Mouse (Mus musculus) heart, postnatal 25 days (tissue): Measurements from ENCODE around the gene Cyren. TPM values are rescaled to one million over a fixed set of nuclear protein-coding genes. Genes with fewer than 3 reads are reported as not detected.

Experiments used
- DNase-seq: peaks from one replicate; pipeline ENCODE4 v3.0.0; 2022; ENCODE audit warnings: low spot score
- intact Hi-C: fragments of 180-260 bp; cut with DNase I; formaldehyde crosslinking; loops from one replicate; pipeline ENCODE4 v1.15.1; 2025
- total RNA-seq, 2 experiments: library from RNA; stranded (reverse); gene quantifications; 2 replicates each; pipeline ENCODE4 v1.2.3; 2021

Gene Cyren
- 1 to 10 TPM; 3.8 to 4.1 TPM for total RNA-seq

GRCm38 (mm10) chr6:34877509-34878321 lies at the start of gene Cyren:
Cyren (minus strand) TSS chr6:34878060.
- peak; percentile 93 for DNase-seq
- intact Hi-C loops, result loop anchor here (1.0 kb wide), 2 partner anchors 14 to 97 kb away; partner anchors contain the start of genes Agbl3 and Tmem140

DNA sequence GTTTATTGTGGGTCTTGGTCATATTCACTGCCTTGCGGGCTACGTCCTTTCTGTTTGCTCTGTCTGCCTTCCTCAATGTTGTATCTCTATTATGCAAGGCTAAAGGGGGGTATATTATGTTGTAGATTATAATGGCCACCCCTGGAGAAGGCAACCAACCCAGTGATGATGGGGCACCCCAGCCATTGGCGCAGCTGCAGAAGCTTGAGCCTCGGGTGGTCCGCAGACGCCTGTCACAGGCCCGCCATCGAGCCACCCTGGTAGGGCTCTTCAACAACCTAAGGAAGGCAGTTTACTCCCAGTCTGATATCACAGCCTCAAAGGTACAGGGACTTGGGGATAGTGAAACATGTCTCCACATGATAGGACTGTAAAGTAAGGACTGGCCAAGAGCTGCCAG lies 49.7 kb upstream of the Cyren start:
- intact Hi-C loops, result loop anchor here (2.0 kb wide), 1 partner anchor 417 kb away; no protein-coding TSS in a partner anchor
- DNase-seq, result no peak

GRCm38 (mm10) chr6:34927156-34927555 lies 49.3 kb upstream of the Cyren start:
- no peak for DNase-seq
- intact Hi-C loops, result loop anchor here (2.0 kb wide), 1 partner anchor 416 kb away; no protein-coding TSS in a partner anchor

DNA sequence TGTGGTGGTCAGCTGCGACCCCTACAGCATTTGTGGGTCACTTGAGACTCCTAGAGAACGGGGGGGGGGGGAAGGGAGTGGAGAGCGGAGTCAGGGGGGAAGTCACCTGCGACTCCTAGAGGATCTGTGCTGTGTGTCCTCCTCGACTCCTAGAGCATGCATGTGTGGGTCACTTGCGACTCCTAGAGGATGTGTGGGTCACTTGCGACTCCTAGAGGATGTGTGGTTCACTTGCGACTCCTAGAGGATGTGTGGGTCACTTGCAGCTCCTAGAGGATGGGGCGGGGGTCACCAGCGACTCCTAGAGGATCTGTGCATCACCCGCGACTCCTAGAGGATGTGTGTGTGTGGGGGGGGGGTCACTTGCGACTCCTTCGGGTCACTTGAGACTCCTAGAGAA lies 44.1 kb upstream of the Cyren start:
- DNase-seq, result no peak
- intact Hi-C loops, result loop anchor here (5.0 kb wide), 2 partner anchors 40 to 160 kb away; no protein-coding TSS in a partner anchor

- no peak for DNase-seq
- intact Hi-C loops, result loop anchor here (5.0 kb wide), 2 partner anchors 38 to 158 kb away; no protein-coding TSS in a partner anchor
These were observed 42.8 kb upstream of the Cyren start for GRCm38 (mm10) chr6:34920631-34921030.

- intact Hi-C loops, result loop anchor here (5.0 kb wide), 2 partner anchors 38 to 158 kb away; no protein-coding TSS in a partner anchor
- DNase-seq, result no peak
These were observed 42.1 kb upstream of the Cyren start, which contains the start of gene Stra8 for GRCm38 (mm10) chr6:34919956-34920355. Stra8 (plus strand) TSS chr6:34920163.

- intact Hi-C loops, result no loop called here
- no peak for DNase-seq
These were observed 41.3 kb upstream of the Cyren start for GRCm38 (mm10) chr6:34919146-34919545.

DNA sequence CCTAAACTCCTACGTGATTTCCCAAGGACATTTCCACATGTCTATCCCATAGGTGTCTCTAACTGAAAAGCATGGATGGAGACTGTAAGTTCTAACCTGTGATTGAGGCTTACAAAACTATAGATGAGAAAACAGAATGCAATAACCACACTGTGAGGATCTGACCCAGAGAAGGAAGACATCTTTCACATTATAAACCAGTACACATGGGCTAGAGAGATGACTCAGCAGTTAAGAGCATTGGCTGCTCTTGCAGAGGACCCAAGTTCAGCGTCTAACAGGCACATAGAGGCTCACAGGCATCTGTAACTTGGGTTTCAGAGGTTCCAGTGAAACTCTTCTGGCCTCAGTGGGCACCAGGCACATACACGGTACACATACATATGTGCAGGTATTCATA lies 36.6 kb upstream of the Cyren start:
- intact Hi-C loops, result loop anchor here (5.0 kb wide), 1 partner anchor 437 kb away; the partner anchor contains the start of gene Bpgm

DNA sequence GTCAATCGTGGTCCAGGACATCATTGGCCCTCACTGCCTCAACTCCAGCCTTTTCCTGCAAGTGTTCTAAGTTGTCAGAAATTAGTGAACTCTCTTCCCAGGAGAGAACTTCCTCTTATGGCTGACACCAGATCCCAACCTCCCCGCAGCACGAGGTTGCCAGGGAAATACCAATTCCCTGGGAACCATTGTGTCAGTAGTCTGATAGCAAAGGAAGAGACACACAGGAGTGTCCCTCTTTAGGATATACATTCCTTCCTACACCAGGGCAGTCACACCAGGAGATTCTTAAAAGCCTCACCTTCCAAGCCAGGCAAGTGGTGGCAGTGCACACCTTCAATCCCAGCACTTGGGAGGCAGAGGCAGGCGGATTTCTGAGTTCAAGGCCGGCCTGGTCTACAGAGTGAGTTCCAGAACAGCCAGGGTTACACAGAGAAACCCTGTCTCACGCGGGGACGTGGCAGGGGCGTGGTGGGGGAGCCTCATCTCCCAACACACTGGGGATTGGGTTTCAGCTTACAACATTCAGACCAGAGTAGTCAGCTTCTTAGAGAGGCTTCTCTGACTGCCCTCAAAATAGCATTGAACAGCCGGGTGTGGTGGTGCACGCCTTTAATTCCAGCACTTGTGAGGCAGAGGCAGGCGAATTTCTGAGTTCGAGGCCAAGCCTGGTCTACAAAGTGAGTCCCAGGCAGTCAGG lies 35.6 kb upstream of the Cyren start:
- DNase-seq, result no peak
- intact Hi-C loops, result loop anchor here (5.0 kb wide), 1 partner anchor 436 kb away; the partner anchor contains the start of gene Bpgm

More for the DNA sequence above, 36.6 kb upstream of the Cyren start:
- DNase-seq, result no peak

DNA sequence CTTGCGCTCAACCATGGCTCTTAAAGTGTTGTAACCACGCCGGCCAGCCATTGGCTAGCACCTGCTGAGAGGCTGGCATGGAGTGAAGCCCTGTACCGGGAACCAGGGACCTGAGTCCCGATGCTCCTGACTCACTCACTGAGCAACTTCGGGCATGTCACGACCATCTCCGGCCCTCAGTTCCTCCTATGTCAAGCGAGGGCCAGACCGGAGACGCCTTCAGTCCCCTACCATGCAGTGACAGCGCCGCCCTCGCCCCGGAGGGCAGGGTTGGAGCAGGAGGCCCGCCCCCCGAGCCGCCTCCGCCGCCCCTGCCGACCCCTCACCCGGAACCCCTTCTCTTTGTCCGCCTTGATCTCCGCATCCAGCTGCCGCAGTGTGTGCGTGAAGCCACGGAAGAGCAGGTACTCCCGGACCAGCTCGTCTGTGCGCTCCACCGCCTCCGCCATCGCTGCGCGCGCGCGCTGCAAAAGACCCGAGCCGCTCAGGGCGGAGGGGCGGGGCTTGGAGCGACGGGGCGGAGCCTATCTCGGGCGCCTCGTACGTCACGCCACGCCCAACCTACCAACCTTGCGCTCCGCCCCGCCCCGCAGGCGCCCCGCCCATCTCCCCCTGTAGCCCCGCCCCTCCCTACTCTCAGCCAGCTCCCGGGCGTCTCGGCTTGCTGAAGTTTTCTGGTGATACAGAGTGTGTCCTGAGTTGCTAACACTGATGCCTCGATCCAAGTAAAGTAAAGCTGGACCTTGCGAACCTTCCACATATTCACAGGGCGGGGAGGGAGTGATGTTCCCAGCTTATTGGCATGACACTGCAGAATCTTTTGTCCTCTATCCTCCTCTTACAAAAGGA lies 32.7 kb upstream of the Cyren start, which contains the start of gene Wdr91:
Gene Wdr91 (minus strand): TSS at position 506 of the 849 bp plus-strand sequence.
- peak; percentile 80 for DNase-seq
- intact Hi-C loops, result loop anchor here (5.0 kb wide), 1 partner anchor 433 kb away; the partner anchor contains the start of gene Bpgm

DNA sequence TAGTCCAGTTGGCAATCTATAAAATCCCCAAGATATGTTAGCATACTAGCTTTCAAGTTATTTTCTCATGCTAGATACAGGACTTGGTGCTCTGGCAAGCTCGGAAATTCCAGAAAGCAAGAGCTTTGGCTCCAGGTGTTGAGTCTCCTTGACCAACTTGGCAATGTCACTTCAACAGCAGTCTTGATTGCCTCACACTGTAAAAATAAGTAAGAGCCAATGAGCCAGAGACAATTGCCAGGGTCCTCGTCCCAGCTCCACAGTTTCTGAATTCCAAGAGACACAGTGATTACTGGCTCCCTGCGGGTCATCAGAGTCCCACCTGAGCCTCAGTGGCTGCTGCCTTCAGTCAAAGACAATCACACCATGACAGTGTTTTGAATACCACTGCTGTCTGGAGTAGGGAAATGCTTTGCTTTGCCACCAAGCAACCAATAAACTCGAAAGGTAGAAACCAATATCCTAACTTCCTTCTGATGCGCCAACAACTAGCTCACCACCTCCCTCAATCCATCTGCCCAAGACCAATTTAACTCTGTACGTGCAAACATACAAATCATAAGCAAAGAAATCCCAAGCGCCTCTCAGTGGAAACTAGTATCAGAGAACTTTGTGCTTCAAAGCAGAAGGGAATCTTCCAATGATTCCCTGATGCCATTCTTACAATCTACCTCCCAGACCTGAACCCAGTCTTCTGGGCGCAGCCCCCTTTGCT lies 31.9 kb upstream of the Cyren start:
- DNase-seq, result no peak
- intact Hi-C loops, result loop anchor here (5.0 kb wide), 2 partner anchors 127 to 432 kb away; partner anchors contain the start of genes Agbl3 and Bpgm

DNA sequence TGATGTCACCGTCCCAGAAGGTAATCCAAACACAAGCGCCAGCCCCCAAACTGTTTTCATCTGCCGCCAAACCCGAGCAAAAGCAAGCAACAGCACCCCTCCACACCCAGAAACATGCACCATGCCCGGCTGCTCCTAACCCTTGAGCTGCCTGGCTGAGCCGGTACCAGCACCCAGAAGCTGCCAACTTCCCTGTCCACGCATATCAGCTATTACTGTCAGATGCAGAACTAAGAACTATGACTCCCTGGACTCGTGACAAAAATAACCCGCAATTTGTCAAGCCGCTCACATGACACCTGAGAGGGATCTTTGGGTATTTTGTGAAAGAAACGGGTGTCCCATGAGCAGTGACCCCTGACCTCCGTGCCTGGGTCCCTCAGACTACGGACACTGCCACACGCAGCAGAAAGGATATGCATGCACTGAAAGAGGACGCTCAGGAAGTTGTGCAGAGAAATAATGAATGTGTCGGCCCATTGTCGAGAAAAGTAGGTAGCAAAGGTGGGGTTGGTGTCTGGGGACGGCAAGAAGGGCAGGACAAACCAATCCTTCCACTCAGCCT lies 29.9 kb upstream of the Cyren start:
- DNase-seq, result no peak
- intact Hi-C loops, result loop anchor here (5.0 kb wide), 1 partner anchor 125 kb away; the partner anchor contains the start of gene Agbl3

DNA sequence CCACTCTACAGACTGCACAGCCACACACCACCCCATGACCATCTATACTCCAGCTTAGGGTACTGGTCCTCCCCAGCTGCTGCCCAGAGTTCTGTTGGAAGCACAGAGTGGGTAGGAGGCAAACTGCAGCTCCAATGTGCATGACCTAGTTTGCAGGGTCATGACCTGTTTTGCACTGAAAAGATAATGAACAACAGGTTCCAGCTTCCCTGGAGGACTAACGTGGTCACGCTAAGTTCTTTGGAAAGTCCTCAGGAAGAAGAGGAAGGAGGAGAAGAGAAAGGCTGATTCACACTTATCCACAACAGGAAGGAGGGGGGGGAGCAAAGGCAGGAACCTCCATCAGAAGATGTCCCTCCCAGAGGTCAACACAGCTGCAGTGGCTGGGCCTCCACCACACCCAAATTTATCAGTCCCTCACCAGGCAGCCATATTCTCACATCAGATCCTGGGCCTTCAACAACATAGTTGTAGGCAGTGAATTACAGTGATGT lies 29.3 kb upstream of the Cyren start:
- no peak for DNase-seq
- intact Hi-C loops, result loop anchor here (5.0 kb wide), 1 partner anchor 125 kb away; the partner anchor contains the start of gene Agbl3

DNA sequence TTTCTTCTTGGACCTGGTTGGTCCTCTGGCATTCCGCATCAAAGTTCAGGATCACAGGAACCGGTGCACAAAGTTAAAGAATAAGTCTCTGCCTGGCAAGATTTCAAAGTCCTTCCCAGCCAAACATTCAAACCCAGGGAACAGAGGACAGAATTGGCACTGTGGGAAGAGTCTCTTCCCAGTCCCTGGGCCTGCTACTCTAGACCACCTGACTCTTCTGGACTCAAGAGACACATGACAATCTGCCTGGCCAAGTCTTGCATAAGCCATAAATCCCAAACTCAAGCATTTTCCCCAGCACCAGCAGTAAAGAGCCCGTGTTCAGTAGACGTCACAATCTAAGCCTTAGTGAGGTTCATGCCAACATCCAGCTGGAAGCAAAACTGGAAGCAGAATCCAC lies 28.8 kb upstream of the Cyren start:
- intact Hi-C loops, result loop anchor here (5.0 kb wide), 1 partner anchor 124 kb away; the partner anchor contains the start of gene Agbl3
- no peak for DNase-seq

GRCm38 (mm10) chr6:34906125-34906524 lies 28.3 kb upstream of the Cyren start:
- DNase-seq, result no peak
- intact Hi-C loops, result loop anchor here (5.0 kb wide), 1 partner anchor 124 kb away; the partner anchor contains the start of gene Agbl3

- intact Hi-C loops, result no loop called here
- no peak for DNase-seq
These were observed 26.5 kb upstream of the Cyren start for GRCm38 (mm10) chr6:34904361-34904760.

- DNase-seq, result no peak
- intact Hi-C loops, result no loop called here
These were observed 26.0 kb upstream of the Cyren start for GRCm38 (mm10) chr6:34903851-34904250.

DNA sequence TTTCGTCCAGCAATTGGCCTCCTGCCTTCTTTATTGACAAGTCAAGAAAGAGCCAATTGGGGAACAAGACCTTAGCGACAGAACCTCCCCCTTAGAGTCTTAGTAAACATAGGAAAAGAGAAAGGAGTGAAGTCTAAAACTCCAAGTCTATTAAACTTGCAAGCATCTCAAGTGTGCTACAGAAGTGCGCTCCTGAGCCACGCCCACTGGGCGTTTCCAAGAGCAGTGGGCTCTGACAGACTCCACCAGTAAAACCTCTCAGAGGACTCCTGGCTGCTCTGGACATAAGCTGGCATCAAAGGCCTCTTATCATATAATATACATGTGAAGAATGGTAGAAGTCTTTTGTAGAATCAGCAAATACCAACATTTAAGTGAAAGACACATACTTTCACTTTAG lies 25.6 kb upstream of the Cyren start:
- DNase-seq, result no peak
- intact Hi-C loops, result no loop called here
